In genomic region chr5:4023742-4024681, GRCm38 (mm10) we compare ENCODE assay signal across 8 mouse cellular contexts.
A peak's percentile ranks its signal among the peaks of the same experiment; 100 is the strongest.
DNase-seq lines count a peak whose midpoint lies in the region; ATAC-seq lines count a peak whose summit lies in the region.

No protein-coding gene starts in this region.

- WGBS in heart, embryonic 12.5 days, result 44% methylated on average over 16 of the region's 16 CpGs
- WGBS in limb, embryonic 10.5 days, result 69% methylated on average over 16 of the region's 16 CpGs

- H3K4me3 ChIP-seq in heart, embryonic 12.5 days, result no peak overlapping the region
- no peak overlapping the region for H3K4me3 ChIP-seq in limb, embryonic 10.5 days

- peaks cover 3% of the 10 kb centered on the region; the same call in 1 of the 2 replicates for H3K9me3 ChIP-seq in heart, embryonic 12.5 days (replicated peaks)
- H3K9me3 ChIP-seq in limb, embryonic 10.5 days (replicated peaks), result no peaks in the 10 kb centered on the region

- peaks cover 28% of the 10 kb centered on the region for H3K36me3 ChIP-seq in heart, embryonic 12.5 days
- H3K36me3 ChIP-seq in limb, embryonic 10.5 days, result peaks cover 30% of the 10 kb centered on the region

- peak overlapping the region; percentile 10; the same call in 1 of the 2 replicates for H3K9ac ChIP-seq in heart, embryonic 12.5 days

- H3K4me2 ChIP-seq in heart, embryonic 12.5 days, result peak overlapping the region; percentile 53

- DNase-seq in right cerebral cortex, postnatal 14 days, result peak; percentile 18
- DNase-seq in right cerebral cortex, adult 18-20 months, result no peak
- DNase-seq in cerebellum, postnatal 25 days, result peak; percentile 50 to 79
- DNase-seq in limb, embryonic 10.5 days (ENCODE audit: low spot score), result no peak
- DNase-seq in spleen, postnatal 10 days (ENCODE audit: low spot score in 2 of 2), result no peak
- DNase-seq in c-Kit-positive CD71-positive TER-119-positive erythroid progenitor cells, embryonic 14.5 days (ENCODE audit: low spot score), result no peak
- no peak for DNase-seq in thymus, postnatal 10 days (ENCODE audit: low spot score in 2 of 2)

- peaks cover 26% of the 10 kb centered on the region for H3K4me1 ChIP-seq in heart, embryonic 12.5 days (replicated peaks)
- H3K4me1 ChIP-seq in limb, embryonic 10.5 days, result peaks cover 12% of the 10 kb centered on the region

- peak overlapping the region; percentile 91 for H3K27ac ChIP-seq in heart, embryonic 12.5 days (ENCODE audit: poor library complexity, severe bottlenecking)
- peak overlapping the region; percentile 69 for H3K27ac ChIP-seq in limb, embryonic 10.5 days

- 0 out of 2 replicates have a peak, but pooled peaks have one; percentile 36 for ATAC-seq in heart, embryonic 12.5 days (ENCODE audit: insufficient number of reproducible peaks, low FRiP score)

- no peaks in the 10 kb centered on the region for H3K27me3 ChIP-seq in heart, embryonic 12.5 days (replicated peaks)
- no peaks in the 10 kb centered on the region for H3K27me3 ChIP-seq in limb, embryonic 10.5 days (ENCODE audit: low read depth, poor library complexity, severe bottlenecking)

Comparison
In these comparisons a context has a peak if more than half of its experiments do, and no peak if none do; other contexts are left out.
1. DNase-seq: peak in right cerebral cortex, postnatal 14 days (single experiment) and cerebellum, postnatal 25 days (2 of 2); none in right cerebral cortex, adult 18-20 months (single experiment), limb, embryonic 10.5 days (single experiment), spleen, postnatal 10 days (0 of 2), c-Kit-positive CD71-positive TER-119-positive erythroid progenitor cells, embryonic 14.5 days (single experiment) and thymus, postnatal 10 days (0 of 2).